Mouse (Mus musculus): ENCODE results near the gene Zbtb20.
A peak's percentile ranks its signal among the peaks of the same experiment; 100 is the strongest.

The Zbtb20 gene

DNA sequence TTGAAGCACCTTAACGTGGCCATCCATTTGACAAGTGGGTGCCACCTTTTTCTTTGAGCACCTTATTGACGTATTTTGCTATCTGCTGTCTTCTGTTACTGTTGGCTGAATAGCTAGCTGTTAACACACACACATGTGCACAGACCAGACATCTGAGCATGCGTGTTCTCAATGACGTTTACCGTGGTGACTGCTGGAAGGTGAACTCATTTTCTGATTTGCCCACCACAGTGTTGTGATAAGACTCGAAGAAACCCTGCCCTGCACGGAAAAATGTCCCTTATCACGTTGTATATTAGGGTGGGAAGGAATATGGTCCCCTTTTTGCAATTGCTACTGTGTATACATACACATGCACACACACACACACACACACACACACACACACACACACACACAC lies 765.5 kb downstream of the Zbtb20 start:
- no peak for DNase-seq (ENCODE audit: low read depth, low spot score)

DNA sequence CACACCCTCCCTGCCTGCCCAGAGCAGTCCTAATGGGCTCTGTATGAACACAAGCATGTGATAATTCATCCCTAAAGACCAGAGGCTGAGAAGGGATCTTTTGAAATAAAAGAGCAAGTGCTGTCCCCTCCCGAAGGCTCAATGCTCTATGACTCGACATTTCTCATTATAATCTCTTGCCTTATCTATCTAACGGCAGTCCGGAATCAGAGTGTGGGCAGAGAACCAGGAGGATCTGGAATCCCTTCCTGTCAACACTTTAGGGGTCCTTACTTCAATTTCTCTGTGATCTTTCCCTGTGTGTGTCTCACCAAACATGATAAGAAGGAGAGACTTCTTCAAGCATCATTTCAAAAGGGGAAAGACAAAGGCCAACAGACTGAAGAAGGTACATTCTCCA lies 770.2 kb downstream of the Zbtb20 start:
- no peak for DNase-seq (ENCODE audit: low read depth, low spot score)

DNA sequence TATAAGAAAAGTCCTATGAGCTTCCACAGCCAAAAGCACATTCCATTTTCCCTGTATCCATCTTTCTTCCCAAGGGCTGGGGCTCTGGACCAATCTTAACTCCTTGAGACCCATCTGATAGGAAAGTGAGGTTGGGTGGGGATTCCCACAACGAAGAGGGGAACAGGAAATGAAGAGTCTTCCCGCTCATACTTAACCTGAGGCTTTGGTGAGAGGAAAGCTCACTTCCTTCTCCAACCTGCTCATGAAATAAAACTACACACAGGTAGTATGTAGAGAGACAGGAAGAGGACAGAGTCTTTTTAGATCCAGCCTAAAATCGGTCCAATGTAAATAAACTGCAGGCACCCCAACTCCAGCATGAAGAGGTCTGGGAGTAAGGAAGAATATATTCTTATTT lies 771.3 kb downstream of the Zbtb20 start:
- DNase-seq (ENCODE audit: low read depth, low spot score) = no peak

DNA sequence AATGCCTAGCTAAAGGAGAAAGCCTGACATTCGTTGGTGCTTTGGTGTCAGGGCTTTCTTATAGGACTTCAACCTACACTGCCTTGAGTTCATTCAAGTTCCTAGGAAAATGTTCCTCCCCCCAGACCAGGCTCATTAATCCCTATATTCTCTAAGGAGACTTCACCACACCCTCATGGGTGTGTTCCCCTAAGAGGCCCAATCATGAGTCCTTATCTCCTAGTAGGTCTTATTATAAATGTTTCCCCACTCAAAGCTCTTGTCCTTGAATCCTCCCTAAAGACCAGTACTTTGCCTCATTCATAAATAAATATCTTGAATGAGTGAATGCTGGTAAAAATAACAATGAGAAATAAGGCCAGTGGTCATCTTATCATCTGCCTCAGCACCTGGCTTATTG lies 772.0 kb downstream of the Zbtb20 start:
- no peak for DNase-seq (ENCODE audit: low read depth, low spot score)

DNA sequence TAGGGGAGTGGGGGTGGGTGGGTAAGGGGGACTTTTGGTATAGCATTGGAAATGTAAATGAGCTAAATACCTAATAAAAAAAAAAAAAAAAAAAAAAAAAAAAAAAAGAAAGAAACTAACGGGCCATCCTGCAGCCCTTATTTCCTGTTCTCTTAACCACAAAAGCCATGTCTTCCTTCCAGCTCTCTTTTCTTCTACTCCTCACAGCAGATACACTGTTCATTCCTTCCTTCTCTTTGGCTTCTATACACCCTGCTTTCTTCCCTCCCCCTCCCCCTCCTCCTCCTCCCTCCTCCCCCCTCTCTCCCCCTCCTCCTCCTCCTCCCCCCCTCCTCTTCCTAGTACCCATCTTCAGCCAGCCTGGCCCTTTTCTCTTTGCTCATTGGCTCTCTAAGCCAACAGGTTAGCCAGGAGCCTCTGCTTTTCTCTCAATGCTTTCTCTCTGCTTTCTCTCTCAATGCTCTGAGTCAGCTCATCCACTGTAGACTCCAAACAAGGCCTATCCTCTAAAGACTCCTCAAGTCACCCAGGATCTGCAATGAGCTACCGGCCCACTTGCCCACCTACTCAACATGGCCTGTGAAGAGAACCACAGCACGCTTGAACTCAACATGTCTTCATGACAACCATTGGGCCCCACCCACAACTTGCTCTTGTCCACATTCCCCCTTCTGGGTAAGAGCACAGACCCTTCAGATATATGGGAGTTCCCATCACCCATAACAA lies 774.8 kb downstream of the Zbtb20 start:
- DNase-seq (ENCODE audit: low read depth, low spot score) = no peak

DNA sequence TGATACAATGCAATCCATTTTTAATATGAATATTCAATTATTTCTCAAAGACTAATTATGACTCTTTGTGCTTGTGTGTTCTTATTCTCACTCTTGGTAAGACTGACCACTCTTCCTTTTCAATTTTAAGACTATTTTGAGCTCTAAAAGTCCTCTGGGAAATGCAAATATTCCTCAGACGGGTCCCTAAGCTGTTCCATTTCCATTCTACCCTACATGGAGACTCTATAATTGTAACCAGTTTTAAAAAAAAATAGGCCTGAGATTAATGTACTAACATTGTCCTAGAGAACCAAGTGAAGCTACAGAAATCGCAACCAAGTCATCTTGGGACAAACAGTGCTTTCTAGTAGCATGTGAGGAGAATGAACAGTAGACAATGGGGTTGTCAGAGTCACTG lies 777.6 kb downstream of the Zbtb20 start:
- no peak for DNase-seq (ENCODE audit: low read depth, low spot score)

DNA sequence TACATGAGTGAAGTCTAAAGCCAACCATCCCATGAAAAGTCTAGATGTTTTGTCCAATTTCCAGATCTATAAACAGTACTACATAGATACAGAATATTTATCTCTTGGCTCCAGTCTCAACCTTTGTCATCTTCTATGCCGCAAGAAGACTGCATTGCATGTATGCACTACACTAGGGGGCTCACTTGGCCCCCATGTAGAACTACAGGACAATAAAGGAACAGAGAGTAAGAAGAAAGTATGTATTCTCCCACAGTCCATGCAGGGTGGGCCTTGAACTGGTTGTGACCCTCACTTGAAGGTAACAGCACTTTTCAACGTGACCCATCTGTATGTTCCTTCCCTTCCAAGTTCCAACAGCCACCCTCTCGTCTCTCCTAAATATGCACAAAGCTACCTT lies 778.6 kb downstream of the Zbtb20 start:
- no peak for DNase-seq (ENCODE audit: low read depth, low spot score)

DNA sequence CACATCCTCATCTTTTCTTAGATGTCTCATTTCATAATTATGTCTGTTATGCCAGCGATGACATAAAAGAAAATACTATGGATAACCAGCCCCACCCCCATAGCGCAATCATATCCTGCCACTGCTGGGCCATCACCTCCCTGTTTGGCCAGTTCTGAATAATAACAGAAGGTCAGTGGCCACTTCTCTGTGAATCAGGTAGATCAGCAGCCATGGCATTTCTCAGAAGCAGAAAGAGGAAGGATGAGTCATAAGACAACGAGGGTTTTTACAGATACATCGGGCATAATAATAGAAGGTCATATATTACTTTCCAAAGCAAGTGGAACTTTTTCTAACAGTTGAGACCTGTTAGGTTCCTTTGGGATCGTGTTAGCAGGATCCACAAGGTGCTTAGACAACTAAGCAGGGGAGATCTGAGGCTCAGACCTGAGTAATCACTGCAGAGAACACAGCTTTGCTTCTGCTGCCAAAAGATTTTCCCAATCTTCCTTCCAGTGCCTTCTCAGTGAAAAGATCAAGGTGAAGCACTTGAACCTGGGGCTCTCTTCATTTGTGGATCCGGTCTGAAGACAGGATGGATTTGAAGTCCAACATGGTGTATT lies 779.6 kb downstream of the Zbtb20 start:
- DNase-seq (ENCODE audit: low read depth, low spot score) = no peak

DNA sequence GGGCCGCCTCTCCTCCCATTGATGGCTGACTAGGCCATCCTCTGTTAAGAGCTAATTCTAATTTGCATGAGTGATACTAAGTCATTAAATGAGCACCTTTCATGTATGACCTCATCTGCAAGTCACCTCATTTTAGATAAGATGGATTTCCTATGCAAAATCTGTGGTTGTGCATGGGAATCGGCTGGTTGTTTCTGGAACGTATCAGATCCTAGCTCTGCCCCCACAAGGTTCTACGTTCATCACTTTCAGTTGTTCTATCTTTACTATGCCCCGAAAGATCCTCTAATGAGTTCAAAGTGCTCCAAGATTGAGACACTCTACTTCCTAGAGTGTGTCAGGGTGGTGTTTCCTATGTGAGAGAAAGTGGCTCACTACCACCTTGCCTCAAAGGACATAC lies 785.9 kb downstream of the Zbtb20 start:
- DNase-seq (ENCODE audit: low read depth, low spot score) = no peak

DNA sequence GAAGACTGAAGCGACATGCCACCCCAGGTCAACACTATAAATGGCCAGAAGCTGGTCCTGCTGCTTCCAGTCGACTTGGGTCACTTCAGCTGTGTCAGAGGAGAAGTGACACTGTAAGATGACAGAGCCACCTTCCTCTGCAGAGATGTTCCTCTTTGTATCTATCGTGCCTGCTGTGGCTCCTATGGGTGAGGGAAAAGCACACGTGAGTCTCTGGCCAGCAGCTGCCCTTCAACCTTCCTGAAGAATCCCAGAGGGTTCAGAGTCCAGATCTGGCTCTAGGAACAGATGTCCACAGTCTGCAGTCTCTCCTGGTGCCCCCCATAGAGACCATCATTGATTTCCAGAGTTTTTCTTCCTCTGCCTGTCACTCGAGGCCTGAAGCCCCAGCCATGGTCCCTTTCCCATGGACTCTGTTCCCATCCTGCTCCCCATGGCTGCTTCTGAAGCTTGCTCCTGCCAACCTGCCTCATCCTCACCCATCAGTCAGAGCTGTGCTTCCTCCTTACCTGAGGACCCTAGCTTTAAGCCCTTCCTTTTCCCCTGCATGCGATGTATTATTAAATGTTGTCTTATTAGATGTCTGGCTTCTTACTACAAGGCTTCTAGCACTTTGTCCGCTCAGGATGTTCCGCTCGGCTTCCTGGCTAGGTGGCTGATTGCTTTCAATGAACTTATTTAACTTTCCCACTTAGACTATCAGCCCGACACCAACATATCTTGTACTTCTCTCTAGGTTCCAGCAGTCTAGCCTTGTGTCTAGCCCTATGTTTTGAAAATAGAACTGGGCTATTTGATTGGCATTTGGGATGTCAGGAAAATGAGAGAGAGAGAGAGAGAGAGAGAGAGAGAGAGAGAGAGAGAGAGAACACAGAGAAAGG lies 786.7 kb downstream of the Zbtb20 start:
- DNase-seq (ENCODE audit: low read depth, low spot score) = no peak

DNA sequence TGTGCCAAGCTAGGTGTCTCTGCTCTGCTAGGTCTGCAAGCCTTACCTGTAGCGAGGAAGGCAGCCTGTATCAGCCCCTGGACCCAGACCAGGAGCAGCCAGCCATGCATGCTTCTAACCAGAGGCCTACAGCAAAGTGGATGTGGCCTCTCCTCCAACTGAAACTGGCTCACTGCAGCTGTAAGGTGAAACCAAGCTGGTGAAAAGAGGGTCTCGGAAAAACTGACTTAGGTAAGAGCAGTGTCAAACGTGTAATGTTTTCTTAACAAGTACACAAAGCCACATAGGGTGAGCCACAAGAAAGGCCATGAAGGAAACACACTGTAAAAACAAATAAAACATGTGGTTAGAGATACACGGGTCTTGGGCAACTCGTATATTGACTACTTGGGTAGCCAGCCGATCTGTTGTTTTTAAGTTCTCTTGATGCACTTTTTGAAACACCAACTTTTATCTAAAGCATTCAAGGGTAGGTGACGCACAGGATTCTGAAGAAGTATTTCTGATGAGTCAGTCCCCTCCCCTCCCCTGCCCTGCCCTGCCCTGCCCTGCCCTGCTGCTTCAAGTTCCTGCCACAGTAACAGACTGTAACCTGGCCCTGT lies 788.4 kb downstream of the Zbtb20 start, which contains the start of gene Tigit:
Gene Tigit (minus strand): TSS at position 169 of the 602 bp plus-strand sequence.
- no peak for DNase-seq (ENCODE audit: low read depth, low spot score)

DNA sequence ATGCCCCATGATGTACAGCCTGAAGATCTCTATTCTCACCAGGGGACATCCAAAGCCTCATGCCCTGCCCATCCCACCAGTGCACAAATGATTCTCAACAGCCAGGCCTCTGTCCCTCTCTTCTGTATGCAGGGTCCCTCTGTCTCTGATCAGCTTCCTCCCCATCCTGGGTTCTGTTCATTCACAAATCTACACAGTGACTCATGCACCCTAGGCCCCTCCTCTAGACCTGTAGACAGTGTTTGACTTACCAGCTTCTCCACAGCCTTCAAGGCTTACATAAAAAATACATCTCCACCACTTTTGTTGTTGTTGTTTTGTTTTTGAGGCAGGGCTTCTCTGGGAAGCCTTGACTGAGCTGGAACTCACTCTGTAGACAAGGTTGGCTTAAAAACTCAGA lies 789.2 kb downstream of the Zbtb20 start:
- DNase-seq (ENCODE audit: low read depth, low spot score) = no peak

DNA sequence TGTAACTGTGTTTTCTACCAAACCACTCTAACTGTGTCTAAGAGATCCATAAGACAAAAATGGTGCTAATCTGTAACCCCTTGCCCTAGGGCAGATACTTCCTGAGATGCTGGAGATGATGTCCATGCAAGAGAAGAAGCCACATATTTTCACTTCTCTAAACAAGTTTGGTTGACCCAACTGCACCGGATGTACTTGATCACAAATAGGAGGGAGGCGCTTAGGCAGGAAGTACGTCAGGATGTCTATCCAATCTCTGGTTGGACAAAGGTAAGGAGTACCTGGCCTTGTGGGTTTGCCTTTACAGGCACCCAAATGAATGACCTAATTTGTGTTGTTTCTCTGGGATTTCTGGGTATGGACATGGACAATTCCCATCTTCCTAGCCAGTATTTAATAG lies 792.6 kb downstream of the Zbtb20 start:
- DNase-seq (ENCODE audit: low read depth, low spot score) = no peak

DNA sequence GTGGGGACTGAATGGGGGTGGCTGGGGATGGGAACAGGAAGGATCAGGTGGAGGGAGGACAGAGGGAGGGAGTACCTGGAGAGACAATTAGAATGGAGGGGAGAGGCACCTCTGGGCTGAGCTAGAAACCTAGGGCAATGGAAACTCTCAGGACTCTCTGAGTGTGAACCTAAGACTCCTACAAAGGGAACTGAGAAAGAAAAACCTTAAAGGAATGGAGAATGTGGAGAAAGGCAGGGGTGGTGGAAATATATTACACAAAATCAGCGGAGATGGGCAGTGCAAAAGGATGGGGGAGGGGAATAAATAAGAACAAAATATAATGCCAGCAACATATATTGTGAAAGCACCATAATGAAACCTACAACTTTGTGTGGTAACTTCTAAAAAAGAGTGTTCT lies 796.3 kb downstream of the Zbtb20 start:
- no peak for DNase-seq (ENCODE audit: low read depth, low spot score)

DNA sequence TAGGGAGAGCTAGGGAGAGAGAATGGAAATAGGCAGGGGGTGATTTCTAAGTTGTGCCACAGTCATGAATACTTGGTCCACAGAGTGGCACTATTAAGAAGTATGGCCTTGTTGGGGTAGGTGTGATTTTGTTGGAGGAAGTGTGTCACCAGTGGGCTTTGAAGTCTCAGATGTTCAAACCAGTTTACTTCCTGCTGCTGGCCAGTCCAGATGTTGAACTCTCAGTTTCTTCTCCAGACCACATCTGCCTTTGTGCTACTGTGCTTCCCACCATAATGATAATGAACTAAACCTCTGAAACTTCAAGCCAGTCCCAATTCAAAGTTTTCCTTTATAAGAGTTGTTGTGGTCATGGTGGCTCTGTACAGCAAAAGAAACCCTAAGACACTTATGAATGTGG lies 797.0 kb downstream of the Zbtb20 start:
- DNase-seq (ENCODE audit: low read depth, low spot score) = no peak

DNA sequence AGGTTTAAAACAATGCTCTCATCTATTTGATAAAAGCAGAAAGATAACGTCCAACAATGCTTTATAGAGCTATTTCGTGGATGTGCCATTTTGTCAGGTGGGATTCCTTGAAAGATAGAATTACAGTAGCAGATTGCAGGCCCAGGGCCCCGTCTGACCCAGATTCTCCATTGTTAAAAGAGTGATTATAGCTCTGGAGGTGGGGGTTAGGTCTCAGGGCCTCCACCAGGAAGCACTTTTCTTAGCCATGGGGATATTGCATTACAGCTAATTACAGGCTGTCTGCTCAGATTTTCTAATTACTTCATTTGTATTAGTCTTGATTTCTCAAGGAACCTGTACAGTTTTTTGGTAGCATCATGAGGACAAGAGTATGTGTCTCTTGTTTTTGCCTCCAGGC lies 798.7 kb downstream of the Zbtb20 start:
- DNase-seq (ENCODE audit: low read depth, low spot score) = no peak

DNA sequence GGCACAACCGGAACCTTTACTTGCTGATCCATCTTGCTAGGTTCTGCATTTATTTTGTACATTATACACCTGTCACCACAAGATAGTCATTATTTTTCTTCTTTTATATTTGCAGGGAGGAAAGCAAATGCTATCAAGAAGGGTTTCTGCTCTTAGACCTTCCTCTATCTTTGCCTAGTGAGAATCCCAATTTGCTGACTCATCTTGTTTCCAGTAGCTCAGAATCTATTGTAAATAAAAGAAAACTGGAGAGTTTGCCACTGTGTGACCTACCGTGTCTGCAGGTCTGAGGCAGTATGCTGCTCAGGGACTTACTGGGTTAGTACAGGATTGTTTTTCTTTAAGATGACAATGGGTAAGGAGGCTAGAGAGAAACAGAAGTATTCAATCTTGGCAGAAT lies 812.3 kb downstream of the Zbtb20 start:
- no peak for DNase-seq (ENCODE audit: low read depth, low spot score)

DNA sequence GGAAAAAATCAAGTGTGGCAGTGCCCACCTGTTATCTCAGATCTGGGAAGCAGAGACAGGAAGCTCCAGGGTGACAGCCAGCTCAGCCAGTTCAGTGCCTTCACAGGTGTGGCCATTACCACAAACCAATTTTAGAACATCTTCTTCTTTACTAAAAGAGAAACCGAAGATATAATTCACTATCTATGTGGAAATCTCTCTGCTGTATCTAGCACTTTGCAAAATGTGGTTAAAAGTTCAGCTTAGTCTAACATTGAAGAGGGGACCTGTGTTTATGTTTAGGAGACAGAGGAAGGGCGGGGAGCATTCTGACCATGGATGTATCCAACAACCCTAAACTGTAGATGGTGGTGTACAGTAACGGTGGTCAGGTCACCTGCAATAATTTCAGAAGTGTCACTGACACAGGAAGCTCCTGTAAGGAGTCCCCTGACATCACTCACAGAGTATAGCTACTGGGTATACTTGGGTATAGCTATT lies 814.6 kb downstream of the Zbtb20 start:
- no peak for DNase-seq (ENCODE audit: low read depth, low spot score)

DNA sequence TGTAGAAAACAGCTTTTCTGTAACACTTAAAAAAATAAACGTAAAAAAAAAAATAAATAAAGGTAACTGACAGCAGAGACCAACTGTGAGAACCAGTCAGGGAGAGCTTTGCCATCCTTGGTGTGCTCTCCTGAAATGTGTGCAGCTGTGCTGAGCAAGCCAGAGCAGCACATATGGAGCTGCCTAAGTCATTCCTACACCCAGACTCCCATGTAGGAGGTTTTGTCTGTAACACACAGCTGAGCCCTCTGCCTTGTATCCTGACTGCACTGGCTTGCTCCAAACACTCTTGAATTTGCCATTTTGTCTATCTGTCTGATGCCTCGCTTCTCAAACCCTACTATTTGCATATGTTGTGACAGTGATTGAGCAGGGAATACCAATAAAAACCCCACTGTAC lies 815.2 kb downstream of the Zbtb20 start:
- peak; percentile 68 for DNase-seq (ENCODE audit: low read depth, low spot score)

DNA sequence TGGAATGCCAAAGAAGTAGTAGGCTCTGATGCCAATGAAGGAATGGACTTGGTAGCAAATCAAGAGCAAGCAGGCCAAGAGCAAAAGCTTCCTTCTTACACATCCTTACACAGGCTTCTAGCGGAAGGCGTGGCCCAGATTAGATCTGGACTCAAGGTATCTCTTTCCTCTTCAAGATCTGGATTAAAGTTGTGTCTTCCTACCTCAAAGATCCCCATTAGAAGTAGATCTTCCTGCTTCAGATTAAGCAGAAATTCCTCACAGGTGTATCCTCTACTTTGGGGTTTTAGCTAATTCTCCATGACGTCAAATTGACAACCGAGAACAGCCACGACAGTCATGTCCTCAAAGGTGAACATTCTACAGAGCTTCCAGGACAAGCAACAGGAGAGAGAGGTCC lies 816.1 kb downstream of the Zbtb20 start:
- no peak for DNase-seq (ENCODE audit: low read depth, low spot score)
